Mouse (Mus musculus) spleen, postnatal 36 days (tissue): ENCODE data around the gene Flt1.

ENCODE experiments used
- DNase-seq, 2 experiments: peaks; one replicate each; pipeline ENCODE4 v3.0.0; 2022; ENCODE audit warnings: low spot score in 2 of 2, mixed read lengths in 1 of 2

The Flt1 gene

GRCm38 (mm10) chr5:147724945-147725830, 623 bp downstream of the Flt1 start:
- no peak for DNase-seq

- DNase-seq: no peak
These were observed 1.4 kb downstream of the Flt1 start for GRCm38 (mm10) chr5:147724391-147724790.

- DNase-seq: no peak
These were observed 2.0 kb downstream of the Flt1 start for GRCm38 (mm10) chr5:147723811-147724210.

GRCm38 (mm10) chr5:147721438-147721837, 4.4 kb downstream of the Flt1 start:
- no peak for DNase-seq

- no peak for DNase-seq
These were observed 7.5 kb downstream of the Flt1 start for GRCm38 (mm10) chr5:147718335-147718734.

- DNase-seq: no peak
These were observed 9.1 kb downstream of the Flt1 start for GRCm38 (mm10) chr5:147716697-147717217.

- DNase-seq: no peak
These were observed 9.5 kb downstream of the Flt1 start for GRCm38 (mm10) chr5:147716276-147716675.

- DNase-seq: no peak
These were observed 10.4 kb downstream of the Flt1 start for GRCm38 (mm10) chr5:147715391-147715790.

GRCm38 (mm10) chr5:147708500-147708899, 17.3 kb downstream of the Flt1 start:
- no peak for DNase-seq

GRCm38 (mm10) chr5:147707479-147707878, 18.3 kb downstream of the Flt1 start:
- DNase-seq: no peak

- DNase-seq: no peak
These were observed 20.9 kb downstream of the Flt1 start for GRCm38 (mm10) chr5:147704890-147705289.

GRCm38 (mm10) chr5:147702423-147702822, 23.4 kb downstream of the Flt1 start:
- DNase-seq: no peak

- DNase-seq: no peak
These were observed 24.8 kb downstream of the Flt1 start for GRCm38 (mm10) chr5:147701024-147701423.

- no peak for DNase-seq
These were observed 27.8 kb downstream of the Flt1 start for GRCm38 (mm10) chr5:147698044-147698443.

GRCm38 (mm10) chr5:147697165-147697564, 28.6 kb downstream of the Flt1 start:
- DNase-seq: no peak

GRCm38 (mm10) chr5:147692622-147693021, 33.2 kb downstream of the Flt1 start:
- DNase-seq: no peak

- DNase-seq: no peak
These were observed 42.0 kb downstream of the Flt1 start for GRCm38 (mm10) chr5:147683707-147684323.

GRCm38 (mm10) chr5:147681224-147681623, 44.6 kb downstream of the Flt1 start:
- DNase-seq: no peak

- DNase-seq: no peak
These were observed 45.1 kb downstream of the Flt1 start for GRCm38 (mm10) chr5:147680711-147681110.

- no peak for DNase-seq
These were observed 46.5 kb downstream of the Flt1 start for GRCm38 (mm10) chr5:147679316-147679715.

GRCm38 (mm10) chr5:147675791-147676190, 50.0 kb downstream of the Flt1 start:
- no peak for DNase-seq

GRCm38 (mm10) chr5:147671765-147672424, 53.9 kb downstream of the Flt1 start:
- no peak for DNase-seq
